Mouse (Mus musculus) spleen, postnatal 36 days (tissue): ENCODE measurements around the gene Uspl1.
"Not testable (repeated sequence)": the region's sequence is repeated elsewhere in the genome, so short reads cannot be mapped to it uniquely, and the experiment has no call there.

Source experiments
- DNase-seq, 2 experiments: peaks; one replicate each; pipeline ENCODE4 v3.0.0; 2022; ENCODE audit warnings: low spot score in 2 of 2, mixed read lengths in 1 of 2

Gene Uspl1

GRCm38 (mm10) chr5:149184104-149184843 lies at the start of gene Uspl1, which contains the start of gene Hmgb1:
Gene Uspl1, plus strand, starts transcription at chr5:149184350.
Gene Hmgb1, minus strand, starts transcription at chr5:149184489.
- peak; percentile 98 for DNase-seq

DNA sequence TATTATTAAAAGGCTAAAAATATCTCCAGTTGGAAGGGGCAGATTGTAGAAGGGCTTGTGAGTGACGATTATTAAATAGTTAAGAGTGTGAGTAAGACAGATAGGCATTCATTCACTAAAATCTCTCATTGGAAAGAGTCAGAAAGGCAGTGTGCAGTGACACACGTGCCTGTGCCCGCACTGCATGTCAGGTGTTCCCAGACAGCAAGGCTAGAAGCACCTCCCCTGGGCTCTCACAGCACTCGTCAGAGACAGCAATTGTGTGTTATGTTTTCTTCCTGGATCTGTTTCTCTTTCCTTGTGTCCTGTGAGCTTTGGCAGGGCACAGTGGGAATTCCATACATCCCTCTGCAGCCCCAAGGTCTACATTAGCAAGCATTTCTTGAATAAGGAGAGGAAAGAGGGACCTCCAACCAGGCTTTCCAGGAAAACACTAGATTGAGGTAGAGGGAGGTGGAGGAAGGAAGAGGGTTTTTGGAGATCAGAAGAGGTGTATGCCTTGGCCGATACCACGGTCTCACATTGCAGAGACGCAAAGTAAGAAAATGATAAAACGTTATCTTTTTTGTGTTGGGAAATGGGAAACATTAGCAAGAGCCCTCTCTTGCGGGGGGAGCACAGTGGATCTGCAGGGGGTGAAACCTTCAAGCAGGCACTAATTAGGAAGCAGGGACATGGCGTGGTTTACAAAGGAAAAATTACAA lies 49.2 kb upstream of the Uspl1 start:
- no peak for DNase-seq

- DNase-seq, result no peak
Observed at GRCm38 (mm10) chr5:149135455-149136354, 48.4 kb upstream of the Uspl1 start.

GRCm38 (mm10) chr5:149136933-149137365 lies 47.2 kb upstream of the Uspl1 start:
- DNase-seq, result peak; percentile 42 to 64

DNA sequence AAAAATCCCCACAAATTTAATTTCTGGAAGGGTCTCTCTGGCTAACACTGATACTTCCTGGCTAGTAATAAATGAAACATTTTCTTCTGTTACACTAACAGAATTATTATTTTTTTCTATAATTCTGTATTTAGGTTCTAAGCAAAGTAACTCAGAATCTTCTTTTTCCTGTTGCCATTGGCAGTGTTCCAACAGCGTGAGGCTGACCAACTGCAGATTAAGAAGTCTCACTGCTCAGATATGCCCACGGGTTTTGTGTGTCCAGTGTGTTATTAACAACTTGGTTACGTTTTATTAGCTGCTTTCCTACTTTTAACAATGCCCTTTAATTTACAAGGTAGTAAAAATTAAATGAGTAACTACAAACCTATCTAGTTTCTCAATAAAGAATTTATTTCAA lies 46.7 kb upstream of the Uspl1 start:
- DNase-seq, result no peak

- DNase-seq, result not testable (repeated sequence)
Observed at GRCm38 (mm10) chr5:149138087-149138486, 46.1 kb upstream of the Uspl1 start.

GRCm38 (mm10) chr5:149140336-149140735 lies 43.8 kb upstream of the Uspl1 start:
- no peak for DNase-seq

GRCm38 (mm10) chr5:149141155-149141554 lies 43.0 kb upstream of the Uspl1 start:
- not testable (repeated sequence) for DNase-seq

DNA sequence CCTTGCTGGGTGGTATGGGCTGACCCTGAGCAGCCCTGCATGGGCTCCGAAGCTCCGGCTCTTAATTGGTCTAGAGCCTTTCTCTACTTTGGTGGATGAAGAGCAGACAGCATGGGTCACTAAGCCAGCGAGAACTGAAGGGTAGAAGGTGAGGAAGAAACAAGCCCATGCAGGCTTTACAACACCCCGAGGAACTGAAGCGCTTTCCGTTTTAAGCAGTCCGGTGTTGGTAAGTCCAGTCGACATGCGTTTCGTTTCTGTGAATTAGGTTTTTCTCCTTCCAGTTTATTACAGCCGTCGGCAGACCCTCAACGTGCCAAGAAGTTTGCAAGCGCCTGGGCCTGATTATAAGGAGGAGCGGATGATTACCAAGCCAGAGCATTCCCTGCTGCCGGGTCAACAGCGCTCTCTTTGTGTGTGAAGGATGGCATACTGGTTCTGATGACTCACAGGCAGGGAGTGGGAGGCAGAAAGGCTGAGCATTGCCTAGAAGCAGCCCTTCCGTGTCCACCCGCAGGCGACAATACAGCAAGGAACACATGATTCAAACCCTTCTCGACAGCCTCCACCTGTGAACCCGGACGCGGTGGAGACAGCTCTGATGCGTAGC lies 40.3 kb upstream of the Uspl1 start:
- DNase-seq, result no peak

DNA sequence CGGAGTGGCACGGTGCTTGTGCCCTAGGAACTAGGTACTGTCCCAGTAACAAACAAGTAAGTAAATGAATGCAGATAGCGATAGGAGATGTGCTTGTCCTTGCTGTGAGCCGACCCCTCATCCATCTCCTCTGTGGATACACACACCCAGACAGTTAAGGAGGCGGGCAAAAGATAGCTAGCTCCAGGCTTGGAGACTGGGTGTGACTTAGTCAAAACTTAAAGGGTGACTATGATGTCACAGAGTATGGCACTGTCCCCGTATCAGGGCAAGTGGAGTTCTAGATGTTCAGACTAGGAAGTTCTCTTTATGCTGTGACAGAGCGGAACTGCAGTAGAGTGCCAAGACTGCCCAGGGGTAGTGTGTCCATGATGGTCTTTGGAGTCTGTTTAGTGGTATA lies 37.5 kb upstream of the Uspl1 start:
- no peak for DNase-seq

- DNase-seq, result no peak
Observed at GRCm38 (mm10) chr5:149147386-149148000, 36.7 kb upstream of the Uspl1 start.

GRCm38 (mm10) chr5:149150882-149151281 lies 33.3 kb upstream of the Uspl1 start:
- no peak for DNase-seq

DNA sequence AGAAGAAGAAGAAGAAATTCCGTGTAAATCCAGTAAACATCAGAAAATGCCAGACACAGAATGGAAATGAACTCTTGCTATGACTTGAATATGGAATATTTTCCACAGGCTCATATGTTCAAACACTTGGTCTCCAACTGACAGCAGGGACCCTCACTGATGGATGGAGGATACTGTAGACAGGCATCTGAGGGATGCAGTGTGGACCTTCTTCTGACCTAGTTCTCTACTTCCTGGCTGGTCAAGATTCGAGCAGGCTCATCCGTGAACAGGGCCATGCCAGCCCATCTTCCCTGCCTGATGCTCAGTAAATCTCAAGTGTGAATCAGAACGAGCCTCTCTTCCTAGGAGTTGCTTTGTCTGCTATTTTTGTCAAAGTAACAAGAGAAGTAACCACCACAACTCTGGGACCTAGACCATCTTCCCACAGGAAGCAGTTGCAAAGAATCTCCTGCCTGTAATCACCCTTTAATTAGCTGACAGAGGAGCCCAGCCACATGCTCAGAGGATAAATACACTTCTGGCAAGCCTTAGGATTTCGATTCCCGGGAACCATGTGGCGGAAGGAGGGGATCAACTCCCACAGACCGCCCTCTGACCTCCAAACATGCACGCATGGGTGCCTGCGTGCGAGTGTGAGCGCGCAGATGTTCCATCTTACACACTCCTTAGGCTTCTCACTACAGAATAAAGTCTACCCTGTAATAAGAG lies 31.9 kb upstream of the Uspl1 start:
- DNase-seq, result no peak

DNA sequence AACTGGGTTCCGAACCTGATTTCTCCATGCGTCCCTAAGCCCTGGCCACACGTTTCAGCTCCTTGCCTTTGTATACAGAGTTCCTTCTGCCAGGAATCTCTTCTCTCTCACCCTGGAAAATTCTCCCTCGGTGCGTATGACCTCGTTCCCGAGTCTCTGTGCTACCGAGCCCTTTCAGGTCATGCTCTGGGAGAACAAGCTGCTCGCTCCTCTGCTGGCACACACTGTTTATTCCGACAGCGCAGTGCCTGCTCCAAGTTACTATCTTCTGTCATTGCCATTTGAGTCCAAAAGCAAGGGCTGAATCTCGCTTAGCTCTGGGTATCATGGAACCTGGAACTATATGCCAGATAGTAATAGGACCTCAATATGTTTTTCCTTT lies 31.4 kb upstream of the Uspl1 start:
- DNase-seq, result no peak

GRCm38 (mm10) chr5:149156886-149157563 lies 27.1 kb upstream of the Uspl1 start:
- DNase-seq, result no peak

DNA sequence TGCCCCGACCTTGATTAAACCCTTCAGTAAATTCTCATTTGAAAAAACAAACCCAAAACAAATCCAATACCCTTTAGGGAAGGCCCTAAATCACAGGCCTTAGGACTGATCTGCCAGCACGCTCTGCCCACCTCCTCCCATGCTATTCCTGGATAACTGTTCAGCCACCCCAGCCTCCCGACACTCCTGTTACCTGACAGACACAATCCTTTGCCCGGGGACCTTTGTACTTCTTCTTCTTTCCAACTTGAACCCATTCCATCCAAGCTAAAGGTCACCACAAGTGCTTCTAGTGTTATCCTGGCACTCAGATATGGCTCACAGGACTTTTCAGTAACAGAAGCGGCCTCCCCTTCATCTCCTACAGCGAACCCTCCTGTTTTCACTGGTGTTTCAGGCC lies 25.1 kb upstream of the Uspl1 start:
- no peak for DNase-seq

- no peak for DNase-seq
Observed at GRCm38 (mm10) chr5:149160469-149160868, 23.7 kb upstream of the Uspl1 start.

GRCm38 (mm10) chr5:149162890-149163289 lies 21.3 kb upstream of the Uspl1 start:
- DNase-seq, result no peak

DNA sequence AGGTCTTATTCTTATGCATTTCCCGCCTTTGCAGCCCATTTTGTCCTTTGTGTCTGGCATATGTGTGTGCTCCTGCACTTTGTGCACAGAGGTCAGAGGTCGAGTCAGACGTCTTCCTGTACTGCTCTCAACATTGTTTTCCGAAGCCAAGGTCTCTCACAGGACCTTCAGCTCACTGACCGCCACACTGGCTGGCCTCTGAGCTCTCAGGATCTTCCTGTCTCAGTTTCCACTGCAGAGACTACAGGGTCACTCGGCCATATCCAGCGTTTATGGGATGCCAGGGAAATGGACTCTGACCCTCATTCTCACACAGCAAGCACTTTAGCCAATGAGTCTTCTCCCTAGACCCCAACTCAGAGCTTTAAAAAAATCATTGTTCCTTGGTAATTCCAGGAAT lies 19.3 kb upstream of the Uspl1 start:
- DNase-seq, result no peak

GRCm38 (mm10) chr5:149166011-149166410 lies 18.1 kb upstream of the Uspl1 start:
- DNase-seq, result no peak
